Mouse (Mus musculus) mesoderm, embryonic 11.5 days (tissue): ENCODE data around the gene Gm20826.
"Not testable (repeated sequence)": the region's sequence is repeated elsewhere in the genome, so short reads cannot be mapped to it uniquely, and the experiment has no call there.

Source experiments
- DNase-seq: peaks from one replicate; pipeline ENCODE4 v3.0.0-alpha.2; 2012; ENCODE audit warnings: low read depth, low spot score

The Gm20826 gene

GRCm38 (mm10) chrY:7638389-7638788 lies at the start of gene Gm20826:
Gene Gm20826, minus strand, starts transcription at chrY:7638489.
- not testable (repeated sequence) for DNase-seq
